In the genomic region with DNA sequence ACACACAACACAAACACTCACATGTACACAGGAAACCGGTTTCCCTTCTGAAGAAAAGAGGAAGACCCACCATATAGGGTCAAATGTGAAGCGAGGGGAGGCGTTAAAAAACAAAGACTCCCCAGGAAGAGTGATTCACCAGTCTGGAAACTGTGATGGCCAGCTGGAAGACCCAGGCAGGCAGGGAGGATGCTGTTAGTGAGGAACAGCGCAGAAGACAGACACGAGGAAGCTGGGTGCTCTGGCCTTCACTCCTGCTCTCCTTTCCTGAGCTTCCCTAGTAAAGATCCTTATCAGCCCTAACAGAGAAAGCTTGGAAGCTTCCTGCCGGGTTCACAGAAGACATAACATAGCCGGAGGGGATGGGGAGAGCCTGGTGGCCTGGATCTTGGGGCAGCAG, we compare ENCODE assay signal across 9 mouse cellular contexts. TPM values are rescaled to one million over a fixed set of nuclear protein-coding genes. Genes with fewer than 3 reads are reported as not detected.
DNase-seq lines count a peak whose midpoint lies in the region; ATAC-seq lines count a peak whose summit lies in the region.
"Had no signal": no experiment of that assay in that cellular context is flagged by ENCODE, and none has a peak within 500 bp of the region (broad histone marks: within the 10 kb centered on the region; RNA-seq: fewer than 3 reads in every experiment).

No protein-coding gene starts in this region.

- 34% methylated on average over 7 of the region's 7 CpGs for WGBS in embryonic facial prominence, embryonic 13.5 days
- 32% methylated on average over 7 of the region's 7 CpGs for WGBS in hindbrain, embryonic 13.5 days
- 53% methylated on average over 7 of the region's 7 CpGs for WGBS in midbrain, embryonic 14.5 days

- H3K36me3 ChIP-seq in embryonic facial prominence, embryonic 13.5 days = peaks cover 7% of the 10 kb centered on the region
- peaks cover 3% of the 10 kb centered on the region for H3K36me3 ChIP-seq in hindbrain, embryonic 13.5 days
- H3K36me3 ChIP-seq in midbrain, embryonic 14.5 days (ENCODE audit: control insufficient read depth, insufficient read depth, low read length) = peaks cover 4% of the 10 kb centered on the region

- H3K27ac ChIP-seq in embryonic facial prominence, embryonic 13.5 days = peak overlapping the region; percentile 81
- H3K27ac ChIP-seq in hindbrain, embryonic 13.5 days = peak overlapping the region; percentile 82
- H3K27ac ChIP-seq in midbrain, embryonic 14.5 days (replicated peaks; ENCODE audit: low read depth, low read length) = peak overlapping the region; percentile 60

- no peaks in the 10 kb centered on the region for H3K9me3 ChIP-seq in embryonic facial prominence, embryonic 13.5 days
- H3K9me3 ChIP-seq in hindbrain, embryonic 13.5 days = no peaks in the 10 kb centered on the region
- H3K9me3 ChIP-seq in midbrain, embryonic 14.5 days (ENCODE audit: control insufficient read depth, low read length) = no peaks in the 10 kb centered on the region

- H3K27me3 ChIP-seq in embryonic facial prominence, embryonic 13.5 days = no peaks in the 10 kb centered on the region
- no peaks in the 10 kb centered on the region for H3K27me3 ChIP-seq in hindbrain, embryonic 13.5 days
- H3K27me3 ChIP-seq in midbrain, embryonic 14.5 days (ENCODE audit: control insufficient read depth, insufficient read depth, low read length) = no peaks in the 10 kb centered on the region

- DNase-seq in heart, adult 9 months (ENCODE audit: low spot score in 2 of 2) = peak; percentile 34 to 50
- no peak for DNase-seq in heart, adult 8-10 months (ENCODE audit: low spot score)
- DNase-seq in midbrain, embryonic 14.5 days = no peak
- no peak for DNase-seq in thymus, postnatal 14 days
- DNase-seq in ovary, postnatal 14 days (ENCODE audit: low spot score) = no peak
- DNase-seq in spleen, postnatal 4 days (ENCODE audit: low spot score in 2 of 2) = no peak

- H3K4me3 ChIP-seq in embryonic facial prominence, embryonic 13.5 days = no peak overlapping the region
- H3K4me3 ChIP-seq in hindbrain, embryonic 13.5 days = no peak overlapping the region
- no peak overlapping the region for H3K4me3 ChIP-seq in midbrain, embryonic 14.5 days (replicated peaks; ENCODE audit: low read depth, low read length)

- no peak for ATAC-seq in embryonic facial prominence, embryonic 13.5 days (ENCODE audit: insufficient number of reproducible peaks, insufficient read depth, low FRiP score, low TSS enrichment, low read depth)
- no peak for ATAC-seq in hindbrain, embryonic 13.5 days (ENCODE audit: low FRiP score)
- no peak for ATAC-seq in midbrain, embryonic 14.5 days (ENCODE audit: low FRiP score, low TSS enrichment)

- peaks cover 81% of the 10 kb centered on the region for H3K4me1 ChIP-seq in embryonic facial prominence, embryonic 13.5 days
- H3K4me1 ChIP-seq in hindbrain, embryonic 13.5 days (replicated peaks) = peaks cover 89% of the 10 kb centered on the region
- H3K4me1 ChIP-seq in midbrain, embryonic 14.5 days (ENCODE audit: control insufficient read depth, insufficient read depth, low read length) = peaks cover 58% of the 10 kb centered on the region

- H3K9ac ChIP-seq in embryonic facial prominence, embryonic 13.5 days = no peak overlapping the region
- H3K9ac ChIP-seq in hindbrain, embryonic 13.5 days = peak overlapping the region; percentile 35; the same call in 1 of the 2 replicates
- no peak overlapping the region; the same call in 1 of the 2 replicates for H3K9ac ChIP-seq in midbrain, embryonic 14.5 days (replicated peaks; ENCODE audit: low read length)

- 0 out of 2 replicates have a peak overlapping the region, but pooled peaks have one; percentile 20 for H3K4me2 ChIP-seq in embryonic facial prominence, embryonic 13.5 days
- H3K4me2 ChIP-seq in hindbrain, embryonic 13.5 days = no peak overlapping the region
- no peak overlapping the region for H3K4me2 ChIP-seq in midbrain, embryonic 14.5 days (ENCODE audit: low read length)

RNA-seq across cellular contexts. Expression of a gene that starts 12.0 kb away (rescaled TPM):
- 100 to 1,000 TPM; 108 to 146 (median 128) TPM for total RNA-seq in heart, adult 8-10 months (2022)
- polyA plus RNA-seq in embryonic facial prominence, embryonic 13.5 days (2015; fragmentation: Nextera tagmentation; extraction: Ambion mirVana) = 37.9 and 38.0 TPM in 2 replicates
- polyA plus RNA-seq in hindbrain, embryonic 13.5 days (2015; fragmentation: Nextera tagmentation; extraction: Ambion mirVana) = 44.5 and 48.8 TPM in 2 replicates
- polyA plus RNA-seq in midbrain, embryonic 14.5 days (2014; fragmentation: Nextera tagmentation; extraction: Ambion mirVana) = 46.7 and 51.1 TPM in 2 replicates

RNA-seq across cellular contexts. Expression of a gene that starts 44.6 kb away (rescaled TPM):
- total RNA-seq in heart, adult 8-10 months (2022) = 10 to 100 TPM; 79.7 to 89.3 (median 80.9) TPM
- polyA plus RNA-seq in embryonic facial prominence, embryonic 13.5 days (2015; fragmentation: Nextera tagmentation; extraction: Ambion mirVana) = 192 and 213 TPM in 2 replicates
- 142 and 143 TPM in 2 replicates for polyA plus RNA-seq in hindbrain, embryonic 13.5 days (2015; fragmentation: Nextera tagmentation; extraction: Ambion mirVana)
- polyA plus RNA-seq in midbrain, embryonic 14.5 days (2014; fragmentation: Nextera tagmentation; extraction: Ambion mirVana) = 99.8 and 160 TPM in 2 replicates

RNA-seq across cellular contexts. Expression of a gene that starts 44.7 kb away (rescaled TPM):
- 10 to 100 TPM; 19.1 to 35.6 (median 22.8) TPM for total RNA-seq in heart, adult 8-10 months (2022)
- polyA plus RNA-seq in embryonic facial prominence, embryonic 13.5 days (2015; fragmentation: Nextera tagmentation; extraction: Ambion mirVana) = 137 and 149 TPM in 2 replicates
- polyA plus RNA-seq in hindbrain, embryonic 13.5 days (2015; fragmentation: Nextera tagmentation; extraction: Ambion mirVana) = 158 and 163 TPM in 2 replicates
- 187 and 211 TPM in 2 replicates for polyA plus RNA-seq in midbrain, embryonic 14.5 days (2014; fragmentation: Nextera tagmentation; extraction: Ambion mirVana)

RNA-seq across cellular contexts. Expression of a gene that starts 50.0 kb away (rescaled TPM):
- total RNA-seq in heart, adult 8-10 months (2022) = not detected
- polyA plus RNA-seq in embryonic facial prominence, embryonic 13.5 days (2015; fragmentation: Nextera tagmentation; extraction: Ambion mirVana) = 0.73 TPM in 1 of 2 replicates, not detected in the other
- polyA plus RNA-seq in hindbrain, embryonic 13.5 days (2015; fragmentation: Nextera tagmentation; extraction: Ambion mirVana) = not detected in 2 replicates
- not detected in 2 replicates for polyA plus RNA-seq in midbrain, embryonic 14.5 days (2014; fragmentation: Nextera tagmentation; extraction: Ambion mirVana)
- total RNA-seq: ES-E14 had no signal

Comparison
In these comparisons a context has a peak if more than half of its experiments do, and no peak if none do; other contexts are left out.
1. DNase-seq: peak in heart, adult 9 months (2 of 2); none in heart, adult 8-10 months (single experiment), midbrain, embryonic 14.5 days (single experiment), thymus, postnatal 14 days (single experiment), ovary, postnatal 14 days (single experiment) and spleen, postnatal 4 days (0 of 2).
2. Peak in every context shown above with its lines, with median percentiles within 50 percentile points of each other: H3K27ac ChIP-seq.